Mouse (Mus musculus) ZHBTc4 (cell line): Measurements from ENCODE around the gene Olfr64.

Experiments
- DNase-seq: peaks from one replicate; pipeline ENCODE4 v3.0.0-alpha.2; 2011; ENCODE audit warnings: low read depth, low spot score

Olfr64 gene

DNA sequence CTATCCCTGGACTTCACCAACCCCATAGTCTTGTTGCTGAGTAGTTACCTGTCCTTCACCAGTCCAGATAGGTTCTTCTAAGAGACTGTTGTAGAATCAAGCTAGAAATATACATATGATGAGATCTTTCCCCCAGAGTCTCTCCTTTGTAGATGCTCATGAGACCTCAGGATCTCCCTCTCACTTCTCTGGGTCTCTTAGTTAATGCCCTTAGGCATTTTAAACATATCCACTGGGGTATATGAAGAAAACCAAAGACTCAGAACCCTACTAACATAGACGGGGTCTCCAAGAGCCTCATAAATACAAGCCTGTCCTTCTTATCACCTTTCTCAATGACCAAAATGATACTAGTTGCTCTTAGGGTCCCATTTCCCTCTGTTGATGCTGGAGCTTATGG is at the start of gene Olfr64:
Gene Olfr64 (minus strand): TSS at position 101 of the 400 bp plus-strand sequence.
- DNase-seq, result no peak

DNA sequence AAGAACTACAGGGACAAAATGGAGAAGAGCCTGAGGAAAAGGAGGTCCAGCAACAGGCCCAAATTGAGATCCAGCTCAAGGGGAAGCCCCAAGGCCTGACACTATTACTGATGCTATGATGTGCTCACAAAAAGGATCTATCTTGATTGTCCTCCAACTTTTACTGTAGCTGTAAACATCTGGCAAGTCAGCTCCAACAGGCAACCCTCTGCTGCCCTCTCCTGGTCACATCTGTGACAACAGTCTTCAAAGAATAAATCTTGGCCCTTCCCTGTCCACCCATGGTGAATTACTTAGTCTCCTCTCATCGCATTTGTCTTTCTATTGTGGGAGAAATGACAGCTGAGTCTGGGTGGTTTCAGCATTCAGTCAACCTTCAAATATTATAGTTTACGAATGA is 48.4 kb upstream of the Olfr64 start:
- peak; percentile 74 for DNase-seq

DNA sequence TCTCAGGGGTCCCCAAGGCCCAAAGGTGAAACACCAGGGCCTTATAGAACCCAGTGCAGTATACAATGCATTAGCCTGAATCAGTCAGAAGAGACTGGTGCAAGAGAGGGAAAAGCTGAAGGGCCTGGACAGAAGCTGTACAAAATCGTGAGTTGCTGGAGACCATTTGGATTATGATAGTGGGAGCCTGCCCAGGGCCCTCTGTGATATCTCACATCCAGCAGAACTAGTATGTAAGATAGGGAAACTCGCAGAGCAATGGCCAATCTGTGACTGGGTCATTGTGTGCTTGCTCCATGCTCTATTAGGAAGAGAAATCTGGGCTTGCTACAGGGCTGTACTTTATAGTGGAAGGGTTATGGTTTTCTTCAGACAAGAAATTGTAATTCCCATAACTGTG is 40.0 kb upstream of the Olfr64 start, which contains the start of gene Olfr632:
Gene Olfr632 (plus strand): TSS at position 84 of the 400 bp plus-strand sequence.
- DNase-seq, result no peak

DNA sequence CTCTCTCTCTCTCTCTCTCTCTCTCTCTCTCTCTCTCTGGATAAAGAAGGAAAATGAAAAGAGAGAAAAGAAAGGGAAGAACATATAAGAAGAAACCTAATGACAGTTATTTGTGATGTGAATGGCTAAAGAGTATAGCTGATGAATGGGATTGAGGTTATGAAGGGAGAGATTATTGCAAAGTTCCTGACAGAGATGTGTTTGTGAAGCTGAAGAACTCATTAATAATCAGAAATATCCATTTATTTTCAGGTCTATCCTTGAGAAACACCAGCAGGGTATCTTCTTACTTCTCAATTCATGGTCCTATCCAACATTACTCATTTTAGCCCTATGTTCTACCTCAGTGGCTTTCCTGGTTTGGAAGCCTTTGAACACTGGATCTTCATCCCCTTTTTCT is 34.2 kb upstream of the Olfr64 start, which contains the start of gene Olfr631:
Gene Olfr631 (plus strand): TSS at position 301 of the 400 bp plus-strand sequence.
- DNase-seq, result no peak

DNA sequence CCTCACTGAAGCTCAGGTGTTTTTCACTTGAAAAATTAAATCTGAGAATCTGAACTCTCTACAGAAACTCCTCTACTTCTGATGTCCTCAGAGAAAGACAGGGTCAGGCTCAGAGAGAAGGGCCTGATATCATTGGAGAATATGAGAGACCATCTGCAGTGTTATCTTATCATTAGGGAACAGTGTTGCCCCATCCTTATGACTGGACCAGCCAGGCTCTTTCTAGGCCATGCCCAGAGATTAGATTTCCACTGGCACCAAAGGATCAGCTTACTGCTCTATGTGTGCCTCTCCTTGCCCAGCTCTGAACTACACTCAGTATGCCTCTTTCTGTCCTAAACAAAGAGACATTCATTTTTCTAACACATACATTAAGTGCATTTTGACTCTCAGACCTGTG is 21.1 kb upstream of the Olfr64 start:
- DNase-seq, result no peak

DNA sequence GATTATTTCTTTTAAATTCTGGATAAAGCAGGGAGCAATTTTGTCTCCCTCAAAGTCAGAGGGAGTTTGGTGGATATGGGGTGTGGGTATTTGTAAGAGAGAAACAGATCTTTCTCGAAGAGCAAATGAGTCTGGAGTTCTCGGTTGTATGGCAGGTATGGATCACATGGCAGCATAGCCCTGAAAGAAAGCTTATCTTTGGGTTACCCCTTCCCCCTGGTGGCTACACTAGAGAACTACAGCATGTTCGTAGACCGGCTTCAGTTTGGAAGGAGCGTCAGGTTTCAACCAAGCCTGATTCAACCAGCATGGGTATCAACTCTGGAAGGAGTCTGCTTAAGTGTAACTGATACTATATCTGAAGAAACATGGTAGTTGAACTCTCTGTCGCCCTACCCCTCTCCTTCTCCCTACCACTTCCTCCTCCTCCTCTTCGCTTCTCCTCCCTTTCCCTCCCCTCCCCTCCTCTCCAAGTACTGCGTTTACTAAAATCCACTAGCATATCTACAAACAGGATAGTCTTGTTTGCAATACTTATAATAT is 18.8 kb upstream of the Olfr64 start:
- peak; percentile 37 for DNase-seq

DNA sequence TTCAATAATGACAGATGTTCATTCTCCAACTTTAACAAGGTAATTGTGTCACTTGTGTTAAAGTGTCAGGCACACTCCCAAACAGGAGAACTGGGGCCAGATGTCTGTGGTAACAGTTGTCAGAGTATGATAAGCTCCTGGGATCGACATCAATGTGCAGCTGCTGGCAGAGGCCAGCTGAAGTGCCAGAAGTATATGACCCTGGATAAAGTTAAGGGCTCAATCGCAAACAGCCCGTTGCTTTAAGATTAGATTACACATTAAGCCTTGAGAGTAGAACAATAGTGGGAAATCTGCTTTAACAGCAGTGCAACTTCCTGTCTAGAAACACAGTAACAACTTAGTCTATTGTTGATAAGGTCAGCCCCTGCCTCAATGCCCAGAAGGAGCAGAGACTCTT is 15.8 kb upstream of the Olfr64 start:
- DNase-seq, result no peak

DNA sequence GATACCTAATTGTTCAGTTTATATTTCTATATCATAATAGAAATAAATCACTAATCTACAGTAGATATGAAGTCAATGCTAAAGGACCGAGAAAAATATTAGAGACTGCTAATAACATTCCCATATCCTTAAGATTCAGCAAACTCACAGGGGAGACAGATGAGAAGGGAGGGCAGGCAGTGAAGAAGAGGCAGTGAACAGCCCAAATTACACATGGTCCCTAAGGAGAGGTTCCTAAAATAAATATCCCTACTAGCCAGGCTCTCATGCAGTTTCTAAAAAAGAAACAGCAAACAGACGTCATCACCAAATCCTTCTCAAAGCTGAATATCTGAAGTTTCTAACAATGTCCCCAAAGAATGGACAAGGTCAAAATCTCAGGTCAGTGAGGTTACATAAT is 8.9 kb upstream of the Olfr64 start, which contains the start of gene Olfr65:
Gene Olfr65 (plus strand): TSS at position 301 of the 400 bp plus-strand sequence.
- no peak for DNase-seq

DNA sequence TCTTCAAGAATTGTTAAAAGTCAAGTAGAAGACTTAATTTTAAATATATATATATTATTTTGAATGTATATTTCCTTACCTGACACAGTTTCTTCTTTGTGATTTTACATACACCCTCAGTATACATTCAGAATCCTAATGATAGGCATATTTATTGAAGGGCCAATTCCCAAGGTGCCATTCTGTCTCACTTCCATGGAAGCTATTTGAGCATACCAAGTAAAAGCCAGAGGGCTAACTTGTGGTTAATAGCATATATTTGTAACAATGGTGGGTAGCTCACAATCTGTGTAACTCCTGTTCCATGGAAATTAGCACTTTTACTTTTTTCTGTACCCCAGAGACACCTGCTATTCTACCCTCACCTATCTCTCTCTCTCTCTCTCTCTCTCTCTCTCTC is 8.1 kb downstream of the Olfr64 start, which contains the start of gene Olfr66:
Gene Olfr66 (minus strand): TSS at position 101 of the 400 bp plus-strand sequence.
- DNase-seq, result no peak

DNA sequence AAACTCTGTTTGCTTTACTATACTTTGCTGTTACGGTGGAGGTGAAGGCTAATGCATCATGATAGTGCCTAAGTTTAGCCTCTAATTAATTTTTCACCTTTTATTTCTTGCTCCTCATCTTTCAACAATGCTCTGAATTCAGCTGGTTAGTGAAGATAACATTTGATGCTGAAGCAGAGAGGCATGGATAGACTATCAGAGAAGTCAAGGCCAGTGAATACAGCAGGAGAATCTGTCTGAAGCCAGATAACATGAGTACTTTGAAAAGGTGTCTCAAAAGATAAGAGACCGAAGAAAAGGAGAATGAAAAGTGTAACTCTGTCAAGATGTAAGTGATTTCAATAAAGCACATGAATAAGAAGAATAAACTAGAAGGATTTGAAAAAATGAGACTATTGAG is 17.2 kb downstream of the Olfr64 start:
- no peak for DNase-seq

DNA sequence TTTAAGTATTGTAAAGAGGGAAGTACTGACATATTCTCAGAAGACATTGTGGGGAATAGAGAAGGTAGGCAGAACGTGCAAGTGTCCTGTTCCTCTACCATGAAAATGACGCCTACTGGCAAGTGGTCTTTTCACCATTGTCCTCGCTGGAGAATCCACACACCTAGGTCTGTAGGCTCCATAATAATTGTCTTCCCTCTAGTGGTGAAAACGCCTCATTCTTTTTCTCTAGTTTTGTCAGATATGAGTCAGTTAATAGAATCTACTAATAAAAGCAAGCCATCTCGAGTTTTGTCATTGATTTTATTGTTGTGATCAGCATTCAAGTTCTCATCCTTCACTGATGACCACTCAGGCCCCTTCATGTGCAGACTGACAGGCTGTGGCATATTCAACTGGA is 19.8 kb downstream of the Olfr64 start:
- DNase-seq, result no peak

DNA sequence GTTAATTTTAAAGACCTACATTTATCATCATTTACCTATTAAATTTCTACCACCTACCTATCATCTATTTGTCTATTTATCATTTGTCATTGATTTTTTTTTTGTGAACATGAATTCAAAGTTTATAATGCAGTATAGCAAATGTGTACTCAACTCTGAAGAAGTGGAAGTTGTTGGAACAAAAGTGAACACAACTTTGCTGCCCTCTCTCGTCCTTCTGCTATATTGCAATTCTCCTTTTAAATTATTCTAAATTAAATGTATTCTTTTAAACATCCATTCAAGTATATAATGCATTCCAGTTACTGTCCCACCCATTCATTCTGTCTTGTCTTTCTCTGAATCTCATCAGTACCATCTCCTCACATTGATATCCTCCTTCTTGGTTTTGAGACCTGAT is 21.2 kb downstream of the Olfr64 start:
- DNase-seq, result no peak

DNA sequence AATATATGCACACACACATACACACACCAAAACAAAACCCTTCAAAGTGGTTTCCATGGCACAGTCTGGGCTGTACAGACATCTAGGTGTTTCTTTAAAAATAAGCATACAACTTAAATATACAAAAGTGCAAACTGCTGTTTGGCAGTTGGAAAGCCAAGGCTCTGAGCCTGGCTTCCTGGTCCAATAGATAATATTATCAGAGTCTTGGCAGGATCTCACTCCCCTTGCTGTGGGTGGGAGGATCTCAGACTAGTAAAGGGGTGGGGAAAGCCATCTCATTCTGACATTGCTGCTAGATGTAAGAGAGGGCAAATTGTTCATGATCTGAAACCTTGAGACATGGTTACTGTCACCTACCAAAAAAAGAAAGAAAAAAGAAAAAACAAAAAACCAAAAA is 23.6 kb downstream of the Olfr64 start:
- DNase-seq, result no peak

DNA sequence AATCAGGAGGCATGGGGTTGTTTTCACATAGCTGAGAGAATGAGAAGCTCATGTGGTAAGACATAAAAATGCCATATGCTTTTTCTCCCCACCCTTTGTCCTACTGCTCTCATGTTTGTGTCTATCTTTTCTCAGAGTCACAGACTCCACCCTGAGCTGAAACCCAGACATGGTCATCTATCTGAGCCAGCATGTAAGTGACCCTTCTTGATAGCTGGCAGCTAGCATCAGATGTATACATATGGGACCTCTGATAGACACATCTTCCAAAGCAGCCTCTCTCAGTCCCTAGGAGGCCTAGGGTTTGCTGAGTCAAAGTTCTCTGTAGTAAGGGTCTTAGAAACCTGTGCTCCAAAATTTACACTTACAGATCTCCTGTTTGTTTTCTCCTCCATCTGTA is 28.6 kb downstream of the Olfr64 start:
- no peak for DNase-seq

DNA sequence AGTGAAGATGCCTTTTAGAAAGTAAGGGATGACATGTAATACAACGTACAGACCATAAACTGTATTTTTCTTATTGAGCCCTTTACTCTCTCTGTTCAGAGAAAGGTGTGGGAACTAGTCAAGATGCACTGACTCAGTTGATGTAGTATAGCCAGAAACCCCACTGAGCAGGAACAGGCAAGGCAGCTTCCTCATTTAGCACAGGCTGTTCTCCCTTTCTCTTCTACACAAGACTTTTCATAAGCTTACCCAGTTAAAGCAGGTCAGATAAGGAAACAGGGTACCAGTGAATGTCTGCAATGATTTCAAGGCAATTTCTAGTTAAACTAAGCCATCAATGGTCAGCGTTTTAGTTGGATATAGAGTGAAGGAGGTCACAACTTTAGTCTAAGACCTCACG is 32.8 kb downstream of the Olfr64 start:
- no peak for DNase-seq

DNA sequence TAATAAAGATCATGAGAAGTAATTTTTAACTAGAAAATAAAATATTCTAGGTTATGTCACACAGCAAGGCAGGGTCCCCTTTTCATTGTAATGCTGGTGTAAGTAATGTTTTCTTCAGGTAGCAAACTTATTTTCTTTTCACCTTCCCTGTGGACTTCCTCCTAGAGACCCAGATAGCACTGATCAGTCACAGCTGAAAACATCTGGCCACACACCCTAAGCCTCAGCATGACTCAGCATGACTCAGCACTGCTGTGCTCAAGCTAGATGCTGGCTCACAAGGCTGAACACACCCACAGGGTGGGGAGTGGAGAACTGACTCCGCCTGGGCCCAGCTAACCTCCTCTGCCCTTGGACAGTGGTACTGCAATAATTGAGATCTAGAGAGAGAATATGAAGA is 33.4 kb downstream of the Olfr64 start:
- peak; percentile 89 for DNase-seq

DNA sequence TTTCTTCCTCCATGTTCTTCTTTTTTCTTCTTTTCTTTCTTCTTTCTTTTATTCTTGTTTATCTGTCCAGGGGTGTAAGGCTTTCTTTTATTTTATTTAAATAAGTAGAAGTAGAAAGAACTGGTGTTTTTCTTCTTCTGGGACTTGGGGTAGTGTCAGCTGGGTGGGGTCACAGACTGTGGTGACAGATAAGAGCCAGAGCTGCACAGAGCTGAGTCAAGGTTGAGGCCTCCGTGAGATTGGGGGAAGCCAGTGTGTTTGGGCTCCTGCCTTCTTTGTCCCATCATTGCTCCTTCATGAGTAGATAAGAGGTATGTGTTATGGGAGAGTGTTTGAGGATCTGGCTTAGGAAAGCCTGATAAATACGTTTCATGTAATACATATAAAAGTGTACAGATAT is 35.2 kb downstream of the Olfr64 start:
- DNase-seq, result no peak

DNA sequence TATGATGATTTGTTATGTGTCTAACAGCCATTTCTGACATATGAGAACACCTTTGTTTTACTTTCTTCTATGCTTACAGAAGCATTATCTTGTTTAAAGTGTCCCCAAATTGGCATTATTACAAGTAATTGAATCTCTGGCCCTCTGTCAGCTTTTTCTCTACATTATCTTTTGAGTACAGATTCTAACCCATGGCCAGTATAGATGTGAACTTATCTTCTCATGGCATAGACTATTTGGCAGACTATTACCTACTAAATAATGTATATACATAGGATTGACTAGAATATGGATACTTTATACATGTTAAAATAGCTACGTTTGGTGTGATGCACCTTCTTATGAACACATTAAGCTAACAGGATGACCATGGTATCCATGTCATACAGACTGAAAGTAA is 39.6 kb downstream of the Olfr64 start:
- DNase-seq, result no peak

DNA sequence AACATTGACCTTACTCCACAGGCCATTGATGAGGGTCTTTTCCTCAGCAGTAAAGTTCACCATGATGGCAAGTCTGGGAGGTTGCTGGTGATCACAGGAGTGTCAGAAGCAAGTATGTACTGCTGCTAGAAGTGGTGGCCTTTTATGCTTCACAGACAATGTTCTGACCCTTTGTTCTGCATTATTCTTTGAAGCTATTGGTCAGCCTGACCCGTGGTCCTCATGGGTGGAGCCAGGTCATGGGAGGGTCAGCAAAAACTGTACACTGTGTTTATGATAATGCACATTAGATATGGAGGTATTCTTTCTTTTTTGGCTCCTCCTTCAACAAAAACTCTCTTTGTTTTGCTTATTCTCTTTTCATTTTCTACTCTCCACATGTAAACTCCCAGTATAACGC is 41.2 kb downstream of the Olfr64 start, which contains the start of gene Hbb-y:
Gene Hbb-y (minus strand): TSS at position 127 of the 400 bp plus-strand sequence.
- DNase-seq, result no peak

DNA sequence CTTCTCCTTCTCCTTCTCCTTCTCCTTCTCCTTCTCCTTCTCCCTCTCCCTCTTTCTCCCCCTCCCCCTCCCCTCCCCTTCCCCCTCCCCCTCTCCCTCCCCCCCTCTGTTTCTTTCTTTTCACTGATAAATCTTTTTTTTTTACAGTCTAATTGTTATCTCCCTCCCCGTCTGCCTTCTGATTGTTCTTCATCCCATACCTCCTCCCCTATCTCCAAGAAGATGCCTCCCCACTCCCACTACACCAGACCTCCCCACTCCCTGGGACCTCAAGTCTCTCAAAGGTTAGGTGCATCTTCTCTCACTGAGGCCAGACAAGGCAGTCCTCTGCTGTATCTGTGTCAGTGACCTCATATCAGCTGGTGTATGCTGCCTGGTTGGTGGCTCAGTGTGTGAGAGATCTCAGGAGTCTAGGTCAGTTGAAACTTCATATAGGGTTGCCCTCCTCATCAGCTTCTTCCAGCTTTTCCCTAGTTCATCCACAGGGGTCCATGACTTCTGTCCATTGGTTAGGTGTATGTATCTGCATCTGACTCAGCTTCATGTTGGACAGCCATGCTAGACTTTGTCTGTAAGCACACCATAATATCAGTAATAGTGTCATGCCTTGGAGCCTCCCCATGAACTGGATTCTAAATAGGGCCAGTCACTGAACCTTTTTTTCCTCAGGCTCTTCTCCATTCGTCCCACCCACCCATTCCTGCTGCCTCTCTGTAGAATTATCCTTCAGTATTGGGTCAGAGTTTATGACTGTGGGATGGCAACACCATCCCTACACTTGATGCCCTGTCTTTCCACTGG is 49.6 kb downstream of the Olfr64 start:
- DNase-seq, result no peak

DNA sequence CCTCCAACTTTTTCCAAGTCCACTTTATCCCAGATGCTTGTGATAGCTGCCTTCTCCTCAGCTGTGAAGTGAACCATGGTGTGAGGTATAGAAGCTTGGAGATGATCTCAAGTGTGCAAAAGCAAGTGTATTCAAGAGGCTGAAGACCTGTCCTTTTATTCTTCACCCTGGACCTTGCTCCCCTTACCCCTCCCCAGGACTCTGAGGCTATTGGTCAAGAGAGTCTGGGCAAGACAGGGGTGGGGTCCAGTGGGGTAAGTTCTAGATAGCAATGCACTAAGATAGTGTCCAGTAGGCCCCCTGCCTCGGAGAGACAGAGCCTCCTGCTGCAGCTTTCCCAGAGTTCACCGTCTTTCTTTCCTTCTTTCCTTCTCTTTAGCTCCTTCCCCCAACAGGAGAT is 51.3 kb downstream of the Olfr64 start, which contains the start of gene Hbb-bh1:
Gene Hbb-bh1 (minus strand): TSS at position 131 of the 400 bp plus-strand sequence.
- DNase-seq, result no peak

DNA sequence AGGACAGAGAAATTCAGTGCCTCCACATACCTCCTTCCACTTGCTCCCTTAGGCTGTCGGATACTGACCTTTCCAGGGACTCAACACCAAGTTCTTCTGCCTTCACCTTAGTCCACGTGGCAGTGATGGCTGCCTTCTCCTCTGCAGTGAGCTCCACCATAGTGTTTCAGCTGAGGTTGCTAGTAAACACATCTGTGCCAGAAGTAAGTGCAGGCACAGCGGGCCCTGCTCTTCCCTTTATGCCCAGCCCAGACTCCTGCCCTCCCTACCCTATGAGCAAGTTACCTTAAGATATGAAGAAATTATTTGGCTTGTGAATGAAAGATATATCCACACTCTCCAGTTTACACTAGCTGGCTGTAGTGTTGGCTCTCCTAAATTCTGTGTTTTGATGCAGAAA is 54.0 kb downstream of the Olfr64 start, which contains the start of gene Hbb-bh2:
Gene Hbb-bh2 (minus strand): TSS at position 253 of the 400 bp plus-strand sequence.
- no peak for DNase-seq
